Mouse (Mus musculus) C2C12 (cell line): ENCODE measurements around the gene Vps53.

ENCODE experiments used
- CEBPB ChIP-seq: IDR thresholded peaks from one replicate; pipeline ENCODE4 v1.6.1; 2011; ENCODE audit warnings: low read depth, mild to moderate bottlenecking, control low read depth, moderate library complexity
- CTCF ChIP-seq: IDR thresholded peaks from one replicate; pipeline ENCODE4 v1.5.1; 2011; ENCODE audit not compliant: control insufficient read depth, insufficient read depth, insufficient read length
- MAX ChIP-seq: IDR thresholded peaks from one replicate; pipeline ENCODE4 v1.6.1; 2011; ENCODE audit warnings: mild to moderate bottlenecking, control low read depth
- MYOD1 ChIP-seq: IDR thresholded peaks from one replicate; pipeline ENCODE4 v1.6.1; 2011; ENCODE audit warnings: low read depth; ENCODE audit not compliant: control insufficient read depth, insufficient read length

GRCm38 (mm10) chr11:76122571-76122970 is 56.9 kb downstream of the Vps53 start:
- TF ChIP-seq CTCF (no peak), MYOD1 (no peak), MAX (no peak), CEBPB (no peak)
